Mouse (Mus musculus) limb, embryonic 11.5 days (tissue): ENCODE results near the gene Endou. TPM values are rescaled to one million over a fixed set of nuclear protein-coding genes. Genes with fewer than 3 reads are reported as not detected.

Source experiments
- ATAC-seq: fragments of 200-750 bp; cut with Nextera tagmentation; 2 replicates; pipeline ENCODE4 v1.8.0; 2017; ENCODE audit warnings: low read depth; ENCODE audit not compliant: insufficient number of reproducible peaks, low FRiP score, low TSS enrichment
- DNase-seq: peaks from one replicate; pipeline ENCODE4 v3.0.0-alpha.2; 2015; ENCODE audit warnings: low spot score
- H3K27ac ChIP-seq: fragments of 300-500 bp; sonication (generic); replicated peaks from 2 replicates; pipeline ENCODE4 v1.5.1; 2014; ENCODE audit warnings: low read depth, mild to moderate bottlenecking, low read length
- H3K27me3 ChIP-seq: fragments of 300-500 bp; sonication (generic); 2 replicates; pipeline ENCODE4 v1.6.1; 2014; ENCODE audit warnings: mild to moderate bottlenecking, low read length, mixed read lengths; ENCODE audit not compliant: control insufficient read depth, insufficient read depth
- H3K36me3 ChIP-seq: fragments of 300-500 bp; sonication (generic); 2 replicates; pipeline ENCODE4 v1.6.1; 2014; ENCODE audit warnings: mild to moderate bottlenecking, low read length, moderate library complexity, mixed read lengths; ENCODE audit not compliant: control insufficient read depth, insufficient read depth
- H3K4me1 ChIP-seq: fragments of 300-500 bp; sonication (generic); 2 replicates; pipeline ENCODE4 v1.6.1; 2014; ENCODE audit warnings: low read length, mixed read lengths; ENCODE audit not compliant: control insufficient read depth, insufficient read depth
- H3K4me2 ChIP-seq: fragments of 300-500 bp; sonication (generic); 2 replicates; pipeline ENCODE4 v1.6.1; 2014; ENCODE audit warnings: low read depth, mild to moderate bottlenecking, moderate library complexity; ENCODE audit not compliant: severe bottlenecking
- H3K4me3 ChIP-seq: fragments of 300-500 bp; sonication (generic); 2 replicates; pipeline ENCODE4 v1.5.1; 2014; ENCODE audit warnings: low read depth, low read length
- H3K9ac ChIP-seq: fragments of 300-500 bp; sonication (generic); 2 replicates; pipeline ENCODE4 v1.6.1; 2014; ENCODE audit warnings: mild to moderate bottlenecking, low read length
- H3K9me3 ChIP-seq: fragments of 300-500 bp; sonication (generic); 2 replicates; pipeline ENCODE4 v1.6.1; 2016; ENCODE audit warnings: low read length; ENCODE audit not compliant: control insufficient read depth
- WGBS: fragments of 180-500 bp; shearing (Covaris S2); extraction: QIAGEN DNeasy Blood & Tissue Kit; methylation state at CpG from one replicate; pipeline ENCODE4 v1.1.7; 2014; 5-methylcytosine and 5-hydroxymethylcytosine counted together
- polyA plus RNA-seq: library from polyadenylated mRNA; unstranded; fragments of >200 nt; fragmentation: Nextera tagmentation; extraction: Ambion mirVana; gene quantifications from 2 replicates; pipeline ENCODE4 v1.2.1, GENCODE M21; 2014

Endou gene
- polyA plus RNA-seq, 1 experiment from 2014 or later: 0.25 TPM

DNA sequence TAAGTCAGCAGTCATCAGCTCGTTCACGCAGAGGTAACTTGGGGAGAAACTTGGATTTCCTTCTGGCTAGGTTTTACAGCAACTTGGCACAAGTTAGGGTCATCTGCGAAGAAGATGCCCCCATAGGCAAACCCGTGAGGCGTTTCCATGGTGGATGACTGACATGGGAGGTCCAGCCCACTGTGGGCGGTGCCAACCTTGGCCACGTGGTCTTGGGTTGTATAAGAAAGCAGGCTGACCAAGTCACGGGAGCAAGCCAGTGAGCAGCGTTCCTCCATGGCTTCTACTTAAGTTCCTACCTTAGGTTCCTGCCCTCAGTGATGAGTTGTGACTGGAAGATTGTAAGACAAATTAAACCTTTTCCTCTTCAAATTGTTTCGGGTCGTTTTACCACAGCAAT, 849 bp upstream of the Endou start:
- DNase-seq: no peak
- no peak for ATAC-seq
- WGBS: 95% methylated on average over 11 of the region's 11 CpGs
- Histone ChIP-seq H3K27ac (no peak overlapping the region), H3K27me3 (no peaks in the 10 kb centered on the region), H3K9me3 (no peaks in the 10 kb centered on the region), H3K9ac (no peak overlapping the region), H3K36me3 (no peaks in the 10 kb centered on the region), H3K4me2 (no peak overlapping the region), H3K4me3 (no peak overlapping the region), H3K4me1 (no peaks in the 10 kb centered on the region)

DNA sequence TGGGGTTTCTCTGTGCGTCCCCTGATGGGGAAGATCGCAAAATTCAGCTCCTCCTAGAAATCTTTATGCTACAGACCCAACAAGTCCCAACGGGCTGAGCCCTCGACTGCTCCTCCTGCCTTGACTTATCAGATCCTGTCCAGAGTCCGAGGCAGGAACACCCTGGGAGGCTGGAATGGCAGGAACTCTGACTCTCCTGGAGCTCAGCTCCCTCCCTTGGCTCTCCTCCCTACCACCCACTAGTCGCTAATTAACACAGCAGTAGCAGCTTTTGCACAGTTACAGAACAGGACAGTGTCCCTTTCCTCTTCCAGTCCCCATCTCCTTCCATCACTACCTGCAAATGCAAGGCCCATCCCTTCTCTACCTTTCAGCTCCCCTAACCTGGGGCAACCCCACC, 774 bp downstream of the Endou start:
- H3K27ac ChIP-seq: no peak overlapping the region
- no peak for ATAC-seq
- no peak overlapping the region for H3K4me2 ChIP-seq
- no peaks in the 10 kb centered on the region for H3K4me1 ChIP-seq
- no peaks in the 10 kb centered on the region for H3K36me3 ChIP-seq
- no peak for DNase-seq
- H3K9ac ChIP-seq: no peak overlapping the region
- 59% methylated on average over 6 of the region's 6 CpGs for whole genome bisulfite sequencing
- no peak overlapping the region for H3K4me3 ChIP-seq
- no peaks in the 10 kb centered on the region for H3K27me3 ChIP-seq
- no peaks in the 10 kb centered on the region for H3K9me3 ChIP-seq

DNA sequence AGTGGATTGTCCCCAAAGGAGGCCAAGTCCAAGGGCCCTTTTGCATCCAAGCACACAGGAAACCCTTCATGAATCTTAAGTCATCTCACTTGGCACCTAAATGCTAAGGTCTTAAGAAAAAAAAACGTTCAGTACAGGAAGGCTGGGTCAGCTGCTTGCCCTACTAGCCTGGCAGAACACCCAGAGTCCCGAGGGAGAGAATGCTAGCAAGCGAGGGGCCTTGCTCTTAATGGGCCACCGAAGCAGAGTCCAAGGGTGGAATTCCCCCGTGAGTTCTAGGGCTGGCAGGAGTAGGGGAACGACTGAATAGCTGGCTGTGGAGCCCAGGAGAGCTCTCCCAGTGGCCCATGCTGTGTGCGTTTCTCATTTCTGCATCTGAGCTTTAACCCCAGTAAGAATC, 2.3 kb downstream of the Endou start:
- WGBS: 66% methylated on average over 7 of the region's 7 CpGs
- no peak overlapping the region for H3K9ac ChIP-seq
- no peaks in the 10 kb centered on the region for H3K4me1 ChIP-seq
- H3K9me3 ChIP-seq: no peaks in the 10 kb centered on the region
- DNase-seq: no peak
- H3K27ac ChIP-seq: no peak overlapping the region
- ATAC-seq: no peak
- no peaks in the 10 kb centered on the region for H3K27me3 ChIP-seq
- no peak overlapping the region for H3K4me3 ChIP-seq
- no peak overlapping the region for H3K4me2 ChIP-seq
- no peaks in the 10 kb centered on the region for H3K36me3 ChIP-seq

- no peaks in the 10 kb centered on the region for H3K9me3 ChIP-seq
- H3K27me3 ChIP-seq: no peaks in the 10 kb centered on the region
- WGBS: 90% methylated on average over 11 of the region's 11 CpGs
- H3K36me3 ChIP-seq: no peaks in the 10 kb centered on the region
- ATAC-seq: no peak
- H3K4me1 ChIP-seq: no peaks in the 10 kb centered on the region
- no peak overlapping the region for H3K9ac ChIP-seq
- H3K4me2 ChIP-seq: no peak overlapping the region
- no peak overlapping the region for H3K27ac ChIP-seq
- H3K4me3 ChIP-seq: no peak overlapping the region
- no peak for DNase-seq
These were observed 2.7 kb downstream of the Endou start for GRCm38 (mm10) chr15:97728394-97728793.

DNA sequence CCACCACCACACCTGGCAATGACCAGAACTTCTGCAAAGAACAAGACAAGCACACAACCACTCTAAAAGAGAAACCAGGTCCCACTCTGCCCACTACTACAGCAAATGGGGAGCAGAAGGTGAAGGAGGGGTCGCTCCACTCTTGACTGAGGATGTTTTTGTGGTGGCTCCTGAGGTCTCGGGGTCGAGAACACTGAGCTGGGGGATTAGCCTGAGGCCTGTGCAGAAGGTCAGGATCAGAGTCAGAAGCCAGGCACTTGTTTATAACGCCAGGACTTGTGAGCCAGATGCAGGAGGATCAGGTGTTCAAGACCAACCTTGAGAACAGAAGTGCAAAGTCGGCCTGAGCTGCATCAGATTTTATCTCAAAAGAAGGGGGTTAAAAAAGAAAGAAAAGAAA, 3.6 kb downstream of the Endou start:
- DNase-seq: no peak
- no peaks in the 10 kb centered on the region for H3K27me3 ChIP-seq
- ATAC-seq: no peak
- no peaks in the 10 kb centered on the region for H3K9me3 ChIP-seq
- H3K4me2 ChIP-seq: no peak overlapping the region
- H3K27ac ChIP-seq: no peak overlapping the region
- no peak overlapping the region for H3K4me3 ChIP-seq
- whole genome bisulfite sequencing: 70% methylated on average over 5 of the region's 5 CpGs
- H3K4me1 ChIP-seq: no peaks in the 10 kb centered on the region
- H3K36me3 ChIP-seq: no peaks in the 10 kb centered on the region
- no peak overlapping the region for H3K9ac ChIP-seq

GRCm38 (mm10) chr15:97727048-97727447, 4.1 kb downstream of the Endou start:
- no peak overlapping the region for H3K4me3 ChIP-seq
- H3K27me3 ChIP-seq: no peaks in the 10 kb centered on the region
- DNase-seq (no peak), ATAC-seq (no peak)
- no peak overlapping the region for H3K9ac ChIP-seq
- H3K9me3 ChIP-seq: no peaks in the 10 kb centered on the region
- no peaks in the 10 kb centered on the region for H3K36me3 ChIP-seq
- no peak overlapping the region for H3K4me2 ChIP-seq
- no peaks in the 10 kb centered on the region for H3K4me1 ChIP-seq
- 84% methylated on average over 8 of the region's 8 CpGs for WGBS
- H3K27ac ChIP-seq: no peak overlapping the region

DNA sequence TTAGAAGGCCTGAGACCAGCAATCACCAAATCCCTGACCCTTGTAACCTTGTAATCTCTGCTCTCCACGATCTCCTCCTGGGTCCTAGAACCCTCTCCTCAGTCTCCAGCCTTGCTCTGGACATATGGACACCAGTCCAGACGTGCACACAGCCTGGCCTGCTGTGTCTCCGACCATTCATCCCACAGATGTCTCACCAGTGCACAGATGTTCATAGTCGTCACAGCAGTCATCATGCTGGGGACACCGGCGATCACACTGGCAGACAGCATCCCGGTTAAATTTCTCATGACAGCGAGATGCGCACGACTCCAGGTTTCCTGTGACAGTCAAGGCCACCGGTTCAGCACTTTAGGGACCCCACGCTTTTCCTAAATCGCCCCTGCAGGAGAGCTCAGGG, 4.8 kb downstream of the Endou start:
- Histone ChIP-seq H3K27ac (no peak overlapping the region), H3K9ac (no peak overlapping the region), H3K36me3 (no peaks in the 10 kb centered on the region), H3K27me3 (no peaks in the 10 kb centered on the region), H3K4me3 (no peak overlapping the region), H3K4me2 (no peak overlapping the region), H3K4me1 (peaks cover 3% of the 10 kb centered on the region), H3K9me3 (no peaks in the 10 kb centered on the region)
- no peak for ATAC-seq
- 74% methylated on average over 13 of the region's 13 CpGs for WGBS
- DNase-seq: no peak

DNA sequence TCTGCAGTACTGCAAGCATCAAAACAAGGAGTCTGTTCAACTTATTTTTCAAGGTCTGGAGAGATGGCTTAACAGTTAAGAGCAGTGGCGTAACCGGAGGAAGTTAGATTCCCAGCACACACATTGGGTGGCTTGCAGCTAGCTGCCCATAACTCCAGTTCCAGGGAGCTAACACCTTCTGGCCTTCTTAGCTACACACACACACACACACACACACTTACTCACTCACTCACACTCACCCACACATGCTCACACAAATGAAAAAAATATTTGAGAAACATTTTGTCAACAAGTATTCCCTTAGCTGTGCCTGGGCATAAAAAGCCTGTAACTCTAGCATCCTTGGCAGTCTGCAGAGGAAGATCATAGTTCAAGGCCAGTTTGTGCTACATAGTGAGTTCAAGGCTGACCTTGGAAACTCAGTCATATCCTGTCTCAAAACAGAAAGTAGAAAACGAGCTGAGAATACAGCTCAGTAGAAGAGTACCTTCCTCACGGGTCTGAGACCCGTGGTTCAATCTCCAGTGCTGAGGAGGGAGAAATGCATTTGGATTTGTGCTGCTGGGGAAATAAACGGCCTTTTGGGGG, 5.8 kb downstream of the Endou start:
- WGBS: 81% methylated on average over 6 of the region's 6 CpGs
- H3K4me2 ChIP-seq: no peak overlapping the region
- no peak overlapping the region for H3K27ac ChIP-seq
- ATAC-seq: no peak
- peaks cover 7% of the 10 kb centered on the region for H3K4me1 ChIP-seq
- H3K4me3 ChIP-seq: no peak overlapping the region
- DNase-seq: no peak
- H3K9me3 ChIP-seq: no peaks in the 10 kb centered on the region
- H3K36me3 ChIP-seq: no peaks in the 10 kb centered on the region
- H3K9ac ChIP-seq: no peak overlapping the region
- H3K27me3 ChIP-seq: no peaks in the 10 kb centered on the region
